In genomic region chr17:32944402-32945035, GRCm38 (mm10) we compare ENCODE assay signal across 19 mouse cellular contexts. TPM values are rescaled to one million over a fixed set of nuclear protein-coding genes. Genes with fewer than 3 reads are reported as not detected.
DNase-seq lines count a peak whose midpoint lies in the region; ATAC-seq and TF ChIP-seq lines count a peak whose summit lies in the region.
"Had no signal": no experiment of that assay in that cellular context is flagged by ENCODE, and none has a peak within 500 bp of the region (broad histone marks: within the 10 kb centered on the region; RNA-seq: fewer than 3 reads in every experiment).

No protein-coding gene starts in this region.

- H3K9me3 ChIP-seq in kidney, postnatal 0 days (replicated peaks; ENCODE audit: low read length): no peaks in the 10 kb centered on the region
- H3K9me3 ChIP-seq: limb, embryonic 13.5 days; midbrain, embryonic 13.5 days had no signal

- H3K9ac ChIP-seq in kidney, postnatal 0 days (ENCODE audit: low read depth, low read length): no peak overlapping the region
- H3K9ac ChIP-seq: limb, embryonic 13.5 days; midbrain, embryonic 13.5 days had no signal

- TF ChIP-seq CTCF in kidney, postnatal 0 days (IDR thresholded peaks at IDR 0.05; ENCODE audit: low read depth): peak; percentile 30; the same call in 1 of the 2 replicates

- no peak for ATAC-seq in kidney, postnatal 0 days (replicated peaks; ENCODE audit: low FRiP score, low read depth)
- no peak for ATAC-seq in monocyte, adult 5-6 weeks (replicated peaks; ENCODE audit: insufficient number of reproducible peaks, low FRiP score, low TSS enrichment, poor library complexity, severe bottlenecking)
- ATAC-seq: forebrain, embryonic 14.5 days; hindbrain, embryonic 16.5 days; midbrain, embryonic 13.5 days had no signal

- H3K4me3 ChIP-seq in kidney, postnatal 0 days (replicated peaks; ENCODE audit: low read depth, low read length): no peak overlapping the region
- H3K4me3 ChIP-seq: limb, embryonic 13.5 days; midbrain, embryonic 13.5 days had no signal

- H3K36me3 ChIP-seq in kidney, postnatal 0 days (ENCODE audit: insufficient read depth, low read length): no peaks in the 10 kb centered on the region
- H3K36me3 ChIP-seq: limb, embryonic 13.5 days; midbrain, embryonic 13.5 days had no signal

- H3K27ac ChIP-seq in kidney, postnatal 0 days: no peak overlapping the region
- H3K27ac ChIP-seq: limb, embryonic 13.5 days; midbrain, embryonic 13.5 days had no signal

- no peaks in the 10 kb centered on the region for H3K27me3 ChIP-seq in kidney, postnatal 0 days (ENCODE audit: insufficient read depth, low read length)
- H3K27me3 ChIP-seq: limb, embryonic 13.5 days; midbrain, embryonic 13.5 days had no signal

- no peak overlapping the region for H3K4me2 ChIP-seq in kidney, postnatal 0 days (ENCODE audit: low read length)
- H3K4me2 ChIP-seq: limb, embryonic 13.5 days; midbrain, embryonic 13.5 days had no signal

- H3K4me1 ChIP-seq in kidney, postnatal 0 days (replicated peaks; ENCODE audit: insufficient read depth, low read length): 0 out of 2 replicates have a peak, but pooled peaks cover 8% of the 10 kb centered on the region

- WGBS in kidney, postnatal 0 days: 69% methylated on average over 3 of the region's 3 CpGs

- peak; percentile 18 for DNase-seq in kidney, postnatal 0 days (ENCODE audit: low spot score)
- DNase-seq in kidney, adult 11 months: no peak
- DNase-seq in thymus, postnatal 4 days: peak; percentile 38
- DNase-seq in thymus, postnatal 10 days (ENCODE audit: low spot score in 2 of 2): no peak
- peak; percentile 13 for DNase-seq in brain, adult 2 months (ENCODE audit: low read depth, low spot score)
- DNase-seq in cerebellum, postnatal 25 days: no peak
- DNase-seq: adrenal gland, adult 8-10 months; gastrocnemius, postnatal 14 days; kidney, postnatal 36 days; retina, postnatal 1 day; thymus, adult 18-20 months had no signal

RNA-seq across cellular contexts. Expression of gene Cyp4f13, which starts 2.7 kb away (rescaled TPM):
- 15.6 and 18.4 TPM in 2 replicates for polyA plus RNA-seq in kidney, postnatal 0 days (2015; fragmentation: Nextera tagmentation; extraction: Ambion mirVana)
- 25.2 to 40.9 TPM (median 37.7 TPM) in 3 replicates for total RNA-seq in monocyte, adult 5-6 weeks (2017)

RNA-seq across cellular contexts. Expression of gene Zfp472, which starts 21.1 kb away (rescaled TPM):
- polyA plus RNA-seq in kidney, postnatal 0 days (2015; fragmentation: Nextera tagmentation; extraction: Ambion mirVana): 7.8 and 9.0 TPM in 2 replicates
- total RNA-seq in monocyte, adult 5-6 weeks (2017): 26.2 to 29.4 TPM (median 26.4 TPM) in 3 replicates

RNA-seq across cellular contexts. Expression of gene Cyp4f14, which starts 27.4 kb away (rescaled TPM):
- not detected in 2 replicates for polyA plus RNA-seq in kidney, postnatal 0 days (2015; fragmentation: Nextera tagmentation; extraction: Ambion mirVana)
- not detected in 3 replicates for total RNA-seq in monocyte, adult 5-6 weeks (2017)
- polyA plus RNA-seq: forebrain, embryonic 14.5 days; heart, embryonic 14.5 days; hindbrain, embryonic 16.5 days; limb, embryonic 13.5 days; lung, embryonic 16.5 days; midbrain, embryonic 13.5 days; neural tube, embryonic 14.5 days had no signal

RNA-seq across cellular contexts. Expression of gene Zfp952, which starts 48.4 kb away (rescaled TPM):
- 8.7 and 8.8 TPM in 2 replicates for polyA plus RNA-seq in kidney, postnatal 0 days (2015; fragmentation: Nextera tagmentation; extraction: Ambion mirVana)
- total RNA-seq in monocyte, adult 5-6 weeks (2017): 14.0 to 27.0 TPM (median 15.5 TPM) in 3 replicates

RNA-seq across cellular contexts. Expression of gene Zfp870, which starts 53.1 kb away (rescaled TPM):
- 6.9 and 7.5 TPM in 2 replicates for polyA plus RNA-seq in kidney, postnatal 0 days (2015; fragmentation: Nextera tagmentation; extraction: Ambion mirVana)
- total RNA-seq in monocyte, adult 5-6 weeks (2017): 6.6 to 8.9 TPM (median 8.6 TPM) in 3 replicates

Comparison
In these comparisons a context has a peak if more than half of its experiments do, and no peak if none do; other contexts are left out.
1. DNase-seq: peak in kidney, postnatal 0 days (single experiment), thymus, postnatal 4 days (single experiment) and brain, adult 2 months (single experiment); none in kidney, adult 11 months (single experiment), thymus, postnatal 10 days (0 of 2) and cerebellum, postnatal 25 days (0 of 2).